Mouse (Mus musculus) CH12.LX (cell line): ENCODE results near the gene Fam129c. TPM values are rescaled to one million over a fixed set of nuclear protein-coding genes. Genes with fewer than 3 reads are reported as not detected.
A peak's percentile ranks its signal among the peaks of the same experiment; 100 is the strongest.

ENCODE experiments used
- DNase-seq: peaks from one replicate; pipeline ENCODE4 v3.0.0-alpha.2; 2013; ENCODE audit errors: extremely low read depth
- H3K27ac ChIP-seq: 2 replicates; pipeline ENCODE4 v1.5.1; 2012; ENCODE audit warnings: low read depth, mild to moderate bottlenecking, control low read depth, moderate library complexity; ENCODE audit not compliant: insufficient read depth
- H3K27me3 ChIP-seq: replicated peaks from 2 replicates; pipeline ENCODE3; 2012; ENCODE audit warnings: inconsistent platforms
- H3K36me3 ChIP-seq, 2 experiments: replicated peaks in 1 of 2; 2 replicates each; pipeline versions ENCODE3 to v1.6.1; 2012; ENCODE audit warnings: inconsistent platforms in 1 of 2, low read length in 1 of 2, mild to moderate bottlenecking in 1 of 2, mixed read lengths in 1 of 2, moderate library complexity in 1 of 2; ENCODE audit not compliant: control insufficient read depth in 1 of 2, insufficient read depth in 1 of 2
- H3K4me1 ChIP-seq, 2 experiments: 2 replicates each; pipeline ENCODE4 v1.6.1; 2012; ENCODE audit warnings: inconsistent platforms in 1 of 2, moderate library complexity in 1 of 2; ENCODE audit not compliant: insufficient read depth in 2 of 2, control insufficient read depth in 1 of 2
- H3K4me2 ChIP-seq: 2 replicates; pipeline ENCODE4 v1.6.1; 2012; ENCODE audit warnings: low read depth, mild to moderate bottlenecking, control low read depth; ENCODE audit not compliant: poor library complexity, insufficient read depth, severe bottlenecking
- H3K4me3 ChIP-seq, 3 experiments: fragments of 150-350 bp in 1 of 3; sonication (generic) in 1 of 3; replicated peaks in 1 of 3; 2 replicates each; pipeline versions ENCODE3 to v1.5.1; 2011 to 2012; ENCODE audit warnings: low read depth in 2 of 3, low read length in 2 of 3, mild to moderate bottlenecking in 2 of 3, moderate library complexity in 2 of 3, control low read depth in 1 of 3, improper control_type of control experiment in 1 of 3, inconsistent platforms in 1 of 3, mixed read lengths in 1 of 3; ENCODE audit not compliant: poor library complexity in 1 of 3
- H3K79me2 ChIP-seq: replicated peaks from 2 replicates; pipeline ENCODE4 v1.6.1; 2012; ENCODE audit warnings: mild to moderate bottlenecking, moderate library complexity; ENCODE audit not compliant: control insufficient read depth, poor library complexity, insufficient read depth, severe bottlenecking; ENCODE audit errors: extremely low read depth
- H3K9ac ChIP-seq: 2 replicates; pipeline ENCODE4 v1.6.1; 2012; ENCODE audit warnings: low read depth, mild to moderate bottlenecking, control low read depth, moderate library complexity; ENCODE audit not compliant: insufficient read depth
- H3K9me3 ChIP-seq: replicated peaks from 2 replicates; pipeline ENCODE3; 2012; ENCODE audit warnings: low read length, inconsistent platforms, mixed read lengths
- BHLHE40 ChIP-seq: IDR thresholded peaks from 2 replicates; pipeline ENCODE4 v1.6.1; 2011; ENCODE audit warnings: mild to moderate bottlenecking, low read depth, low read length, improper control_type of control experiment
- CHD1 ChIP-seq: IDR thresholded peaks from 2 replicates; pipeline ENCODE4 v1.6.1; 2012; ENCODE audit warnings: low read depth, low read length, improper control_type of control experiment, inconsistent platforms
- CHD2 ChIP-seq: IDR thresholded peaks from 2 replicates; pipeline ENCODE4 v1.6.1; 2011; ENCODE audit warnings: low read length, improper control_type of control experiment
- E2F4 ChIP-seq: IDR thresholded peaks from 2 replicates; pipeline ENCODE4 v1.6.1; 2011; ENCODE audit warnings: low read depth, low read length, improper control_type of control experiment; ENCODE audit not compliant: insufficient replicate concordance
- EP300 ChIP-seq: IDR thresholded peaks from 2 replicates; pipeline ENCODE4 v1.6.1; 2011; ENCODE audit warnings: low read length, improper control_type of control experiment
- ETS1 ChIP-seq: conservative IDR thresholded peaks from 2 replicates; pipeline ENCODE4 v1.6.1; 2012; ENCODE audit warnings: low read depth, mild to moderate bottlenecking, inconsistent platforms, low read length, improper control_type of control experiment, moderate library complexity
- GABPA ChIP-seq: IDR thresholded peaks from 2 replicates; pipeline ENCODE4 v1.6.1; 2012; ENCODE audit warnings: low read depth, low read length, improper control_type of control experiment, inconsistent platforms; ENCODE audit not compliant: insufficient replicate concordance
- HCFC1 ChIP-seq: IDR thresholded peaks from 2 replicates; pipeline ENCODE4 v1.6.1; 2012; ENCODE audit warnings: low read depth, mild to moderate bottlenecking, inconsistent platforms, low read length, improper control_type of control experiment
- IRF4 ChIP-seq: IDR thresholded peaks from 2 replicates; pipeline ENCODE4 v1.6.1; 2014; ENCODE audit warnings: low read depth, mild to moderate bottlenecking, inconsistent platforms, low read length, improper control_type of control experiment
- JUN ChIP-seq: IDR thresholded peaks from 2 replicates; pipeline ENCODE4 v1.6.1; 2011; ENCODE audit warnings: low read depth, mild to moderate bottlenecking, low read length, improper control_type of control experiment, moderate library complexity; ENCODE audit not compliant: insufficient read depth
- JUND ChIP-seq: conservative IDR thresholded peaks from 2 replicates; pipeline ENCODE4 v1.6.1; 2011; ENCODE audit warnings: low read depth, low read length, improper control_type of control experiment
- MAFK ChIP-seq: IDR thresholded peaks from 2 replicates; pipeline ENCODE4 v1.6.1; 2011; ENCODE audit warnings: low read length, improper control_type of control experiment; ENCODE audit not compliant: insufficient replicate concordance
- MAX ChIP-seq: IDR thresholded peaks from 2 replicates; pipeline ENCODE4 v1.6.1; 2011; ENCODE audit warnings: low read length, improper control_type of control experiment
- MAZ ChIP-seq: IDR thresholded peaks from 2 replicates; pipeline ENCODE4 v1.6.1; 2012; ENCODE audit warnings: low read depth, mild to moderate bottlenecking, inconsistent platforms, low read length, improper control_type of control experiment, moderate library complexity
- MEF2A ChIP-seq: IDR thresholded peaks from 2 replicates; pipeline ENCODE4 v1.6.1; 2014; ENCODE audit warnings: low read depth, mild to moderate bottlenecking, inconsistent platforms, low read length, improper control_type of control experiment, borderline replicate concordance
- MYC ChIP-seq: IDR thresholded peaks from 2 replicates; pipeline ENCODE4 v1.6.1; 2011; ENCODE audit warnings: low read depth, mild to moderate bottlenecking, improper control_type of control experiment, low read length
- NRF1 ChIP-seq: IDR thresholded peaks from 2 replicates; pipeline ENCODE4 v1.6.1; 2014; ENCODE audit warnings: low read depth, mild to moderate bottlenecking, inconsistent platforms, low read length, improper control_type of control experiment, moderate library complexity
- PAX5 ChIP-seq: IDR thresholded peaks from 2 replicates; pipeline ENCODE4 v1.6.1; 2012; ENCODE audit warnings: low read length, inconsistent platforms, mixed read lengths
- POLR2A ChIP-seq: IDR thresholded peaks from 2 replicates; pipeline ENCODE4 v1.6.1; 2011; ENCODE audit warnings: low read depth, mild to moderate bottlenecking, improper control_type of control experiment, low read length
- POLR2AphosphoS2 ChIP-seq: IDR thresholded peaks from 2 replicates; pipeline ENCODE4 v1.6.1; 2011; ENCODE audit warnings: low read depth, low read length, improper control_type of control experiment
- RAD21 ChIP-seq: IDR thresholded peaks from 2 replicates; pipeline ENCODE4 v1.6.1; 2011; ENCODE audit warnings: low read depth, mild to moderate bottlenecking, low read length, improper control_type of control experiment, moderate library complexity
- RCOR1 ChIP-seq: conservative IDR thresholded peaks from 2 replicates; pipeline ENCODE4 v1.6.1; 2012; ENCODE audit warnings: low read depth, mild to moderate bottlenecking, inconsistent platforms, low read length, improper control_type of control experiment
- SIN3A ChIP-seq: IDR thresholded peaks from 2 replicates; pipeline ENCODE4 v1.6.1; 2012; ENCODE audit warnings: low read length, improper control_type of control experiment, inconsistent platforms
- SMC3 ChIP-seq: IDR thresholded peaks from 2 replicates; pipeline ENCODE4 v1.6.1; 2011; ENCODE audit warnings: low read depth, low read length, improper control_type of control experiment
- TBP ChIP-seq: conservative IDR thresholded peaks from 2 replicates; pipeline ENCODE4 v1.6.1; 2011; ENCODE audit warnings: low read depth, low read length, improper control_type of control experiment
- UBTF ChIP-seq: IDR thresholded peaks from 2 replicates; pipeline ENCODE4 v1.6.1; 2012; ENCODE audit warnings: low read depth, mild to moderate bottlenecking, inconsistent platforms, low read length, improper control_type of control experiment, moderate library complexity
- USF1 ChIP-seq: IDR thresholded peaks from 2 replicates; pipeline ENCODE4 v1.6.1; 2014; ENCODE audit warnings: low read depth, mild to moderate bottlenecking, inconsistent platforms, low read length, improper control_type of control experiment
- USF2 ChIP-seq: conservative IDR thresholded peaks from 2 replicates; pipeline ENCODE4 v1.6.1; 2011; ENCODE audit warnings: low read depth, low read length, improper control_type of control experiment
- ZC3H11A ChIP-seq: IDR thresholded peaks from 2 replicates; pipeline ENCODE4 v1.6.1; 2012; ENCODE audit warnings: low read depth, mild to moderate bottlenecking, inconsistent platforms, low read length, improper control_type of control experiment
- ZMIZ1 ChIP-seq: IDR thresholded peaks from 2 replicates; pipeline ENCODE4 v1.6.1; 2012; ENCODE audit warnings: low read depth, mild to moderate bottlenecking, inconsistent platforms, low read length, improper control_type of control experiment
- ZNF384 ChIP-seq: IDR thresholded peaks from 2 replicates; pipeline ENCODE4 v1.6.1; 2012; ENCODE audit warnings: low read depth, low read length, improper control_type of control experiment, inconsistent platforms
- dilution Hi-C: fragments of 300-500 bp; cut with MboI; formaldehyde crosslinking; loops from 2 replicates; pipeline ENCODE4 v1.14.3; 2020; ENCODE audit warnings: low sequenced_read_pairs; ENCODE audit not compliant: extremely low pct_unique_long_range_greater_than_20kb, extremely low pct_ligation_motif_present
- in situ Hi-C: fragments of 300-500 bp; cut with MboI; formaldehyde crosslinking; loops from 3 replicates; pipeline ENCODE4 v1.14.3; 2019; ENCODE audit warnings: low sequenced_read_pairs, low pct_ligation_motif_present, low pct_unique_long_range_greater_than_20kb, mixed read lengths
- polyA plus RNA-seq: library from polyadenylated mRNA; unstranded; fragments of >175 nt; gene quantifications from 2 replicates; pipeline ENCODE4 v1.2.1, GENCODE M21; 2012; ENCODE audit warnings: low read depth; ENCODE audit not compliant: insufficient read length
- total RNA-seq, 2 experiments: library from RNA; depleted of rRNA; stranded (reverse); fragments of 300-350 nt in 1 of 2; fragments of >200 nt in 1 of 2; gene quantifications; 2 replicates each; pipeline ENCODE4 v1.2.3; 2012 to 2014

Gene Fam129c
- total and polyA plus RNA-seq, 3 experiments = 89.2 to 98.6 (median 95.2) TPM

GRCm38 (mm10) chr8:71594324-71594722, 3.1 kb upstream of the Fam129c start:
- Histone ChIP-seq H3K79me2 (peaks cover 20% of the 10 kb centered on the region), H3K4me2 (peak overlapping the region; percentile 26), H3K27ac (peak overlapping the region; percentile 62), H3K9ac (peak overlapping the region; percentile 60; the same call in 1 of the 2 replicates), H3K4me1 (peaks cover 46 to 67% of the 10 kb centered on the region in 2 experiments), H3K36me3 (peaks cover 0 to 26% of the 10 kb centered on the region in 2 experiments), H3K9me3 (no peaks in the 10 kb centered on the region), H3K27me3 (no peaks in the 10 kb centered on the region), H3K4me3 (peak overlapping the region; percentile 50 to 89 (median 70))
- dilution Hi-C loops = no loop called here
- in situ Hi-C loops = no loop called here
- TF ChIP-seq PAX5 = no peak
- no peak for TF ChIP-seq UBTF
- TF ChIP-seq POLR2A = 0 out of 2 replicates have a peak, but pooled peaks have one; percentile 24
- TF ChIP-seq ZNF384 = peak; percentile 61
- no peak for TF ChIP-seq MAX
- peak; percentile 58; the same call in 1 of the 2 replicates for TF ChIP-seq MAFK
- TF ChIP-seq TBP = no peak
- no peak for DNase-seq

GRCm38 (mm10) chr8:71595862-71596261, 1.6 kb upstream of the Fam129c start:
- Histone ChIP-seq H3K4me3 (peak overlapping the region; percentile 46 to 89 (median 70)), H3K27ac (peak overlapping the region; percentile 98), H3K9me3 (no peaks in the 10 kb centered on the region), H3K36me3 (peaks cover 10 to 41% of the 10 kb centered on the region in 2 experiments), H3K9ac (peak overlapping the region; percentile 60; the same call in 1 of the 2 replicates), H3K79me2 (peaks cover 20% of the 10 kb centered on the region), H3K27me3 (no peaks in the 10 kb centered on the region), H3K4me2 (peak overlapping the region; percentile 40), H3K4me1 (peaks cover 40 to 68% of the 10 kb centered on the region in 2 experiments)
- peak; percentile 82 for DNase-seq
- in situ Hi-C loops (no loop called here), dilution Hi-C loops (no loop called here)
- TF ChIP-seq USF1 (no peak), UBTF (0 out of 2 replicates have a peak, but pooled peaks have one; percentile 67), JUN (no peak), ZMIZ1 (peak; percentile 65; the same call in 1 of the 2 replicates), MAFK (no peak), IRF4 (peak; percentile 45; the same call in 1 of the 2 replicates), CHD1 (no peak), JUND (no peak), TBP (0 out of 2 replicates have a peak, but pooled peaks have one; percentile 17), RAD21 (peak; percentile 59), ETS1 (0 out of 2 replicates have a peak, but pooled peaks have one; percentile 8), GABPA (no peak), CHD2 (0 out of 2 replicates have a peak, but pooled peaks have one; percentile 8), ZC3H11A (no peak; the same call in 1 of the 2 replicates), MAZ (0 out of 2 replicates have a peak, but pooled peaks have one; percentile 0), RCOR1 (no peak), BHLHE40 (peak; percentile 44), POLR2AphosphoS2 (no peak), USF2 (no peak), SIN3A (peak; percentile 63; the same call in 1 of the 2 replicates), MYC (peak; percentile 74; the same call in 1 of the 2 replicates), HCFC1 (no peak), MAX (0 out of 2 replicates have a peak, but pooled peaks have one; percentile 45), EP300 (no peak), E2F4 (no peak), SMC3 (peak; percentile 94), MEF2A (no peak), NRF1 (peak; percentile 8; the same call in 1 of the 2 replicates)
